Mouse (Mus musculus): ENCODE data around the gene Padi1.

Gene Padi1

GRCm38 (mm10) chr4:140860767-140861147, 15.2 kb upstream of the Padi1 start:
- no peak for DNase-seq

GRCm38 (mm10) chr4:140860125-140860766, 14.7 kb upstream of the Padi1 start:
- no peak for DNase-seq

GRCm38 (mm10) chr4:140859291-140859690, 13.7 kb upstream of the Padi1 start:
- DNase-seq = no peak

DNA sequence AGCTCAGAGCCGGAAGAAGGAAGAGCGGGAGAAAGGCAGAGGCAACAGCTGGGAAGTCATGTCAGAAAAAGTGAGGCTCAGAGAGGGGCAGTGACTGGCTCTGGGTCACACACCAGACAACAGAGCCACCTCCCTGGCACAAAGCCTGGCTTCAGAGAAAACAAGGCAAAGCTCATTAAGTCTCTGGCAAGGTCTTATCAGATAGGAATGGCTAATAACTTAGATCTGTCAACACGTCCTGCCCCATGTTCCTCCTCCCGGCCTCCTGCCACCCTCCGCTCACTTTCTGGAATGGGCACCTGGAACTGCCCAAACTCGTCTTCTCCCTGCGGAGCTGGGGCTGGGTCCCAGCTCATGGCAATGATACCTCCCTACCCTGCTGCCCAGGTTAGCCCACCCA, 12.2 kb upstream of the Padi1 start:
- DNase-seq = no peak

DNA sequence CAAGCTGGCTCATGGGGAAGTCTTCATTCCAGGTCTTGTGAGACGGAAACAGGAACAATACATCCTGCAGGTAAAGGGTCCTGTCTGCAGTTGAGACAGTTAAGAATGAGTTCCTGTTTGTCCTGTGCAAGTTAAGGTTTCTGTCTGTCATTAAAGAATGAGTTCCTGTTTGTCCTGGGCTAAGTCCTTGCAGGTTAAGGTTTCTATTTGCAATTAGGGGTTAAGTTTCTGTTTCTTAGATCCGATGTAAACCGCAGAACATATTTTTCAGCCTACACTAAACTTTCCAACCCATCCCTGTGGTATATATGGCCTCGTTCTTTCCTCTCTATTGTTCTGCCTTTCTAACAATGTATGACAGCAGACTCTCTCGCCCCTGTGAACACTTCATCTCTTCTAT, 11.5 kb upstream of the Padi1 start:
- DNase-seq = no peak

GRCm38 (mm10) chr4:140855151-140855550, 9.6 kb upstream of the Padi1 start:
- DNase-seq = no peak

- peak; percentile 25 to 53 for DNase-seq
Observed at GRCm38 (mm10) chr4:140854455-140854864, 8.9 kb upstream of the Padi1 start.

- no peak for DNase-seq
Observed at GRCm38 (mm10) chr4:140853626-140854025, 8.0 kb upstream of the Padi1 start.

GRCm38 (mm10) chr4:140849310-140849709, 3.7 kb upstream of the Padi1 start:
- DNase-seq = no peak

- DNase-seq = no peak
Observed at GRCm38 (mm10) chr4:140844991-140845390, 587 bp downstream of the Padi1 start.

DNA sequence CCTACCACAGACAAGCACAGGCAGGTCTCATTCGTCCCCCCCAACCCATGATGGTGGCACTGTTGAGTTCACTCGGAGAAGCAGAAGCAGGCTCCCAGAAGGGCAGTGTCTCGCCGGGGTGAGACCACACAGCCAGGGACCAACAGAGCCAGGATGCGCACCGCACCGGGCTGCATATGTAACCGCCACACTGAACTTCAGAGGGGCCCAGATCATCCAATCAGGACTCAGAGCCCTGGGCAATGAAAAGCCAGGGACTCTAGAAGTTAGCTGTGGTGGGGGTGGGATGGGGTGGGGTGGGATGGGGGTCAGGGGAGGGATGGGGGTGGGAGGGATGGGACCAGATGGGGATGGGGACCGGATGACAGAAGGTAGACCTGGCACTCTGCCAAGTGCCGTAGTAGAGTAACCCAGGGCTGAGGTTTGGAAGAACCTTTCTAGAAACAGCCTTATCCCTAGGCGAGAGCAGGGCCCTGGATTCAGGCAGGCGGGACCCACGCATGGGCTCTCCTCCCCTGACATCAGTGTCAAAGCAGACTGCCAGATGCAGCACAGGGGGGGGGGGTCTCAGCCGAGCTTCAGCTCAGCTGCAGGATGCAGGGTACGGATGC, 1.8 kb downstream of the Padi1 start:
- DNase-seq = peak in 1 of 2 experiments; percentile 32

DNA sequence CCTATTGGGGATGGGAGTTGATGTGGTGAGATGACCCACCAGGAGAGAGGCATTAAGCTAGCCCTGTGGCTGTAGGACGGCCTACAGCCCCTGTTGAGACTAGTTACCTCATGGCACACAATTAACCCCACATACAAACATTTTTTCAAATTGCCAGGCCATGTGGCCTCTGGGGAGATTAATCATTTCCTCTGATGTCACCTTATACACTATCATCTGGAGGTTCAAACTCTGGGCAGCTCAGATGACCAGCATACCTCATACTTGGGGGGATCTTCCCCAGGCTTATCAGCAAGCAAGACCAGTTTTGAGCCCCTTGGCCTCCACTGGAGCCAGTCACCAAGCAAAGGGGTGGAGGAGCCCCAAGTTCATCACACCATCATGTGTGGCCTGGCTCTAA, 2.7 kb downstream of the Padi1 start:
- DNase-seq = no peak

DNA sequence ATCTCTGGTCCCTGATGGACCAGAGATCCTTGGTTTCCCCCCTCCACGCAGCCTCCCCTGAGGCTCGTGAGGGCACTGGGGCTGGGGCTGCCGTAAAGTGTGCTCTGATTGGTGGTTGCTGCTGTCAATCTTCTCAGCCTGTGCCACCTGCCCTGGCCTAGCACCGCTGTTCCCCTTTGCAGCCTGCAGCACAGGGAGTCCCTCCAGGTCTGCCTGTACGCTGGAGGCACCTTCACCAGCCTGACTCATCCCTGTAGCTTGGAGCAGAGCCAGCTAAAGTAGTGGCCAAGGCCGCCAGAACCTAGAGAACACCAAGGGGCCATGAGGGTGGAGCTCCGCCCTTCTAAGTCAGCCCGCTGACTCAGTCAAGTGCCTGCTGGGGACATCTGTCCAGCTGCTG, 7.7 kb downstream of the Padi1 start:
- peak; percentile 16 to 46 for DNase-seq

DNA sequence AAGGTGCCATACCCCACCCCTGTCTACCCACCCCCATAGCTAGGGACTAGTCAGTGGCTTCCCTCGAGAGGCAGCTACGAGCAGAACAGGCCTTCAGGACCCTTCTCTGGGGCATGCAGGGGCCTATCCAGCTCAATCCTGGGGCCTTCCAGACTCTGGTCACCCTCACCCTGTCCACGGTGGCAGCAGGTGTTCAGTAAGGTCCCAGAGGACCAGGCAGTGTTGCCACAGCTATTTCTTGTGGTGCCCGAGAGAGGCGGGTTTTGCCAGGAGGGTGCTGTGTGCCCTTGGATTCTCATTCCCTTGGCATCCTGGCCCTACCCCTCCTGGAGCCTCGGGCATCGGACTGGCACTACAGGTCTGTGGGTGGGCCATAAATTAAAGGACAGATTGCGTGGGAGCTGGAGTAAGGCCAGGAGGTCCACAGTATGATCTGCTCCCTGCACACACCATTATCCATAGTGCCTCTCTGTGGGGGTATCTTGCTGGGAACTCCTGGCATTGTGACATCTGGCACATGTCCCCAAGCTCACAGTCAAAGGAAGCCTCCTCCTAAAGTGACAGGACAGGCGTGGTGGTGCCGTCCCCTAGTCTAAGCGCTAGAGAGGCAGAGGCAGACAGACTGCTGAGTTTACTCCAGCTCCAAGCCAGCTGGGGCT, 9.2 kb downstream of the Padi1 start:
- peak; percentile 37 to 56 for DNase-seq

DNA sequence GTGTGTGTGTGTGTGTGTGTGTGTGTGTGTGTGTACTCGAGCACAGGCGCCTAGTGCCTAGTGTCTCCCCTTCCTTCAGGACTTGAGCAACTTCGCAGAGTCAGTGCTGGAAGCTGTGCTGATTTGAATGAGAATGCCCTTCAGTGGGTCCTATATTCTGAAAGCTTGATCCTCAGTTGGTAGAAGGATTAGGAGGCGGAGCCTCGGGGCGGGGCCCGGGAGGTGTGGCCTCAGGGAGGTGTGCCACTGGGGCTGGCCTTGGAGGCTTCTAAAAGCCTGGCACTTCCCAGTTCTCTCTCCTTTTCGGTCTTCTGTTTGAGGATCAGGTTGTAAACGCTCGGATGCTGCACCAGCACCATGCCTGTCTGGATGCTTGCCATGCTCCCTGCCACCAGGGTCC, 9.9 kb downstream of the Padi1 start:
- peak in 1 of 2 experiments; percentile 41 for DNase-seq

DNA sequence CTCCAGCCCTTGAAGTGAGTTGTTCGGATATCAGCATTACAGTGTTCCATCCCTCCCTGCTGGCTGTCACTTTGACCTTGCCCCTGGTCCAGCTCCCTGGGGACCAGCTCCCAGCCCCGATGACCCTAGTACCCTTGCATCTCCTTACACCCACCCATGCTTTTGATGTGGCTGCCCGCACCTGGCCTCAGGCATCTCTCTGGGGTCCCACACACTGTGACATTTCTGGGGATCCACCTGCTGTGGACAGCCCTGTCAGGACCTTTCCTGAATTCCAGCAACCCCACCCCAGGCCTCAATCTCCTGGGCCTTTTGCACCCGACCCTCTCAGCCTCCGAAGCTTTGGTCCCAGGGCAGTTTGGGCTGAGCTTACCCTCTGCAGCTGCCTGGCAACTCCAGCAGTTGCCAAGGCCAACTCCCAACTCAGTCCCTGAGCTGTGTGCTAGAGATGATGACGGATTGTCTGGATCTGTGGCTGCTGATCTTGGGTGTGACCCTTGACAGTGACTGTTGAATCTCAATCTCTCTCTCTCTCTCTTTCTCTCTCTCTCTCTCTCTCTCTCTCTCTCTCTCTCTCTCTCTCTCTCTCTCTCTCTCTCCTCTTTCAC, 11.1 kb downstream of the Padi1 start:
- no peak for DNase-seq

DNA sequence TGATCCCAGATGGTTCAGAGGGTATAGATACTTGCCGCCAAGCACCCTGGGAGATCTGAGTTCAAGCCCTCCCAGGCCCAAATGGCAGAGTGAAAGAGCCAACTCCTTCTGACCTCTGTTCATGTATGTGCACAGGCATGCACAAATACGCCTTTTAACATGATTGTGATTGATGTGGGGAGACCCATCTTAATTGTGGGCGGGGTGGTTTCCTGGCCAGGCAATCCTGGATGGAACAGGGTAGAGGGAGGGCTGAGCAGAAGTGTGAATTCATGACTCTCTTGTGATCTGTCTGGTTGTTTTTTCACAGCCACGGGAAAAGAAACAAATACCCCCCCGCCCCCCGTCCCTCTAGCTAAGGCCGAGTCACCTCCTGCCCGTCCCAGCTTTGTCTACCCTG, 12.8 kb downstream of the Padi1 start:
- DNase-seq = no peak

DNA sequence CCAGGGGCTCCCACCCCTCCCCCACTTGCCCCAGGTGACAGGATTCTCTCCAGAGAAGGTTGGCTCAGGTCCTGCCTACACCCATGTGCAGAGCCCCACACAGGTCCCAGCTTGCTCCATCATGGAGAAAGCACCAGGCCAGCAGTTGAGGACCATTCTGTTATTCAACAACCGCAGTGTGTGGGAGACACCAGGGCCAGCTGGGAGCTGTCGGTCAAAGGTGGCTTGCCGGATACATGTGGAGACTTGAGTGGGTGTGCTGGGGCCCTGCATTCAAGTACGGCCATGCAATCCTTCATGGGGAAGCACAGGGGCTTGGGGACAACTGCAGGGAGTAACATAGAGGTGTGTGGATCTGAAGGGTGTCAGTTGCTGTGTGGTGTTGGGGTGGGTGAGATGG, 13.8 kb downstream of the Padi1 start:
- no peak for DNase-seq

- no peak for DNase-seq
Observed at GRCm38 (mm10) chr4:140827237-140827636, 18.3 kb downstream of the Padi1 start.

- DNase-seq = no peak
Observed at GRCm38 (mm10) chr4:140825942-140826341, 19.6 kb downstream of the Padi1 start.

GRCm38 (mm10) chr4:140821988-140822387, 23.6 kb downstream of the Padi1 start:
- DNase-seq = peak; percentile 76 to 82

DNA sequence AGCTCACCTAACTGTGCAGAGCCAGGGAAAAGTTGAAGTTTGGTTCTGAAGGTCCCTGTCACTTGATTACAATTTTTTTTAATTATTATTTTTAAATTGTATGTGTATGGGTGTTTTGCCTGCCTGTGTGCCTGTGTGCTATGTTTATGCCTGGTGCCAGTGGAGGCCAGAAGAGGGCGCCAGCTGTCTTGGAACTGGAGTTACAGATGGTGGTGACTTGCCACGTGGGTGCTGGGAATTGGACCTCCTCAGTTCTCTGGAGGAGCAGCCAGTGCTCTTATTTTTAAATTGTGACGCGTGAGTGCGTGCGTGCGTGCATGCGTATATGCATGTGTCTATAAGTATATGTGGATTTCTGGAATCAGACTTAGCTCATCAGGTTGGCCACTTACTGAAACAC, 28.2 kb downstream of the Padi1 start:
- DNase-seq = no peak

GRCm38 (mm10) chr4:140815996-140816917, 29.3 kb downstream of the Padi1 start:
- DNase-seq = peak in 1 of 2 experiments; percentile 26
